Mouse (Mus musculus): ENCODE data around the gene Tmbim7. TPM values are rescaled to one million over a fixed set of nuclear protein-coding genes. Genes with fewer than 3 reads are reported as not detected.
"Not testable (repeated sequence)": the region's sequence is repeated elsewhere in the genome, so short reads cannot be mapped to it uniquely, and the experiment has no call there.

Tmbim7 gene
- 0.14 TPM in 1 of 2 replicates, not detected in the other for polyA plus RNA-seq (2016; fragmentation: Nextera tagmentation; extraction: Ambion mirVana)

DNA sequence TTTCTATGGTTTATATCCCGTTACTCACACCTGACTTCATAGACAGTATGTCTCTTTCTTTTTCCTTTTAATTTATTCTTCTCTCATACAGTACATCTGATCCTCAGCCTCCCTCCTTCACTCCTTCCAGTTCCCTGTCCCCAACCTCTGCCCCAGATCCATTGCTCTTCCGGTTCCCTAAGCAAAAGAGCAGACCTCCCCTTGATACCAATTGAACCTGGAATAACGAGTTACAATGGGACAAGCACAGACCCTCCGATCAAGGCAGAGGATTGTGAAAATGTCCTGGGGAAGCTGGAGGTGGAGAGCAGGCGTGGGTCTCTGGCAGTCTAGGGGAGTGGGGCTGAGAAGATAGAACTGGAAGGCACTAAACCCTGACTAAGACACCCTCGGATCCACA, at the start of gene Tmbim7:
Tmbim7 (plus strand) TSS at position 301 of the 400 bp plus-strand sequence.
- Histone ChIP-seq H3K4me1 (peaks cover 3% of the 10 kb centered on the region), H3K27ac (replicated peaks) (no peak within 1 kb of the TSS), H3K27me3 (no peaks in the 10 kb centered on the region), H3K4me3 (no peak within 1 kb of the TSS), H3K4me2 (replicated peaks) (no peak within 1 kb of the TSS), H3K36me3 (no peaks in the 10 kb centered on the region), H3K9ac (replicated peaks) (no peak within 1 kb of the TSS), H3K9me3 (no peaks in the 10 kb centered on the region)
- no peak for ATAC-seq (ENCODE audit: low FRiP score, low read depth)
- WGBS = 73% methylated on average over 6 of the region's 6 CpGs

DNA sequence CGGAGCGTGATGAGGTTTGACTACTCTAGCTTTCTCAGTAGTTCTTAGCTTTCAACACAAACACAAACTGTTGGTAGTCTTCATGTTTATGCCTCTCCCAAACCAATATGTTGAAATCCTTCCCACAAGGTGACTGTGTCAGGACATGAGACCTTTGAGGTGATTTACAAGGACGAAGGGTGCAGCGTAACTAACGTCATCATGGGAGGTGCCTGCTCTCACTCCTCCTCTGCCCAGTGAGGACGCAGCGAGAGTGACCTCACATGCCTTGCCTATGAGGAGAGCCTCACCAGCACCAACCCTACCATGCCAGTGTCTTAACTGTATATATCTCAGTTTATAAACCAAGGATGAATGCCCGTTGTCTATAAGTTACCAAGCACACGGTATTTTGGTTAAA, 43.9 kb upstream of the Tmbim7 start:
- H3K4me3 ChIP-seq = no peak overlapping the region
- H3K4me2 ChIP-seq (replicated peaks) = no peak overlapping the region
- no peaks in the 10 kb centered on the region for H3K27me3 ChIP-seq
- 95% methylated on average over 9 of the region's 9 CpGs for WGBS
- no peaks in the 10 kb centered on the region for H3K4me1 ChIP-seq
- H3K9me3 ChIP-seq = no peaks in the 10 kb centered on the region
- H3K36me3 ChIP-seq = peaks cover 46% of the 10 kb centered on the region
- no peak overlapping the region for H3K9ac ChIP-seq (replicated peaks)
- no peak overlapping the region for H3K27ac ChIP-seq (replicated peaks)
- ATAC-seq (ENCODE audit: low FRiP score, low read depth) = no peak

DNA sequence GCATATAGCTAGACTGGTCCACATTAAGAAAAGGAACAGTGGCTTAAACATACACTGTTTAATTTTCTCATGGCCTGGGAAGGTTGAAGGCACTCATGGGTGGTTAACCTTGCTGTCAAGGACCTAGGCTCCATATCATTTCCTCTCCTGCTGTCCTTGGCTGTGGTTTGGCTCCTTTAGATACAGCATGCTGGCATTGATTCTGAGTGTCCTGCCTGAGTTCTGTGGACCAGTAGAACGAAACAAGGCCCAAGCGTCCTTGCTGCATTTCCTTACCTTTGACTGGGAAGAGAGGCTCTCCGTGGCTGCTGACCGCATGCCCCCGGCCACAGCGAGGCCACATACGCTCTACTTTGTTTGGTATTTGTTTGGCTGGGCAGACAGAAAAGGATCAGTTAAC, 41.7 kb upstream of the Tmbim7 start:
- whole genome bisulfite sequencing = 96% methylated on average over 7 of the region's 7 CpGs
- no peak for ATAC-seq (ENCODE audit: low FRiP score, low read depth)
- H3K4me2 ChIP-seq (replicated peaks) = no peak overlapping the region
- H3K27ac ChIP-seq (replicated peaks) = no peak overlapping the region
- H3K9me3 ChIP-seq = no peaks in the 10 kb centered on the region
- H3K9ac ChIP-seq (replicated peaks) = no peak overlapping the region
- no peaks in the 10 kb centered on the region for H3K27me3 ChIP-seq
- no peaks in the 10 kb centered on the region for H3K4me1 ChIP-seq
- peaks cover 54% of the 10 kb centered on the region for H3K36me3 ChIP-seq
- no peak overlapping the region for H3K4me3 ChIP-seq

DNA sequence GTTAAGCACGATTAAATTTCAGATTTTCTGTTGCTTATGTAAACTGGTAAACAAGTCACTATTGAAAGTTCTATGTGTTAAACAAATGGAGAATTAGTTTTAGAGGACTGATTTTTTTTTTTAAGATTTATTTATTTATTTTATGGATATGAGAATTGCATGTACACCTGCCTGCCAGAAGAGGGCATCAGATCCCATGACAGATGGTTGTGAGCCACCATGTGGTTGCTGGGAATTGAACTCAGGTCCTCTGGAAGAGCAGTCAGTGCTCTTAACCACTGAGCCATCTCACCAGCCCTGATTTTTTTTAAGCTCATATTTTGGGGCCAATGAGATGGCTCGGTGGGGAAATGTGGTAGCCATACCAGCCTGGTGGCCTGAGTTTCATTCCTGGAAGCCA, 39.1 kb upstream of the Tmbim7 start:
- not testable (repeated sequence) for ATAC-seq (ENCODE audit: low FRiP score, low read depth); H3K27me3 ChIP-seq; H3K9ac ChIP-seq (replicated peaks); H3K9me3 ChIP-seq; H3K4me2 ChIP-seq (replicated peaks); H3K4me3 ChIP-seq; H3K27ac ChIP-seq (replicated peaks); H3K4me1 ChIP-seq
- 93% methylated on average over 2 of the region's 2 CpGs for whole genome bisulfite sequencing
- peaks cover 38% of the 10 kb centered on the region for H3K36me3 ChIP-seq

DNA sequence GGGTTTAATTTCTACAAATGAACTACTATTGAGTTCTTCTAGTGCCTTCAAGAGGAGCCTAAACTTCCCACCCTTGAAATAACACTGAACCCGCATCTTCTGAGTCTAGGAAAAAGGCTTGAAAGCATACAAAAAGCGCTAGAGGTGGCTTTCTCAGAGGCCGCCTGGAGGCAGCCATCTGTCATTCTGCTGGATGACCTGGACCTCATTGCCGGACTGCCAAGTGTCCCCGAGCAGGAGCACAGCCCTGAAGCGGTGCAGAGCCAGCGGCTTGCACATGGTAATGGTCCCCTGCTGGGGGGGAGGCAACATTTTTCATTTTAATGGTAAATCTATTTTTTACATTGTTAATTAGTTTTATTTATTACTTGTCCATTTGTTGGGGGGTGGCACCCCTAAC, 30.5 kb upstream of the Tmbim7 start:
- Histone ChIP-seq H3K27me3 (no peaks in the 10 kb centered on the region), H3K9ac (replicated peaks) (no peak overlapping the region), H3K27ac (replicated peaks) (no peak overlapping the region), H3K4me1 (no peaks in the 10 kb centered on the region), H3K4me2 (replicated peaks) (no peak overlapping the region), H3K4me3 (no peak overlapping the region), H3K36me3 (peaks cover 40% of the 10 kb centered on the region), H3K9me3 (no peaks in the 10 kb centered on the region)
- ATAC-seq (ENCODE audit: low FRiP score, low read depth) = no peak
- 93% methylated on average over 7 of the region's 7 CpGs for WGBS

DNA sequence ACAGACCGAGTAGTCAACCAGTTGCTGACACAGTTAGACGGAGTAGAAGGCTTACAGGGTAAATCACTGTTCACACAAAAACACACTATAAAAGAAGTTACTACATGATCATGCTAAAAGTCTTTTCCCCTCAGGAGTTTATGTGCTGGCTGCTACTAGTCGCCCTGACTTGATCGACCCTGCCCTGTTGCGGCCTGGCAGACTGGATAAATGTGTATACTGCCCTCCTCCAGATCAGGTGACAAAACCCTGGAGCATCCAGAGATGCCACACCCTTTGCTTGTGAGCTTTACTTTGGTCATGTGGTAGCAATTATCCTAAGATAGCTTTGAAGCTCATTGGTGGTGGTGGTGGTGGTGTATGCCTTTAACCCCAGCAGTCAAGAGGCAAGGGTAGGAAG, 20.9 kb upstream of the Tmbim7 start:
- Histone ChIP-seq H3K36me3 (peaks cover 39% of the 10 kb centered on the region), H3K4me1 (no peaks in the 10 kb centered on the region), H3K27me3 (no peaks in the 10 kb centered on the region), H3K9me3 (no peaks in the 10 kb centered on the region), H3K4me2 (replicated peaks) (no peak overlapping the region), H3K9ac (replicated peaks) (no peak overlapping the region), H3K4me3 (no peak overlapping the region), H3K27ac (replicated peaks) (no peak overlapping the region)
- 97% methylated on average over 5 of the region's 5 CpGs for WGBS
- ATAC-seq (ENCODE audit: low FRiP score, low read depth) = no peak

DNA sequence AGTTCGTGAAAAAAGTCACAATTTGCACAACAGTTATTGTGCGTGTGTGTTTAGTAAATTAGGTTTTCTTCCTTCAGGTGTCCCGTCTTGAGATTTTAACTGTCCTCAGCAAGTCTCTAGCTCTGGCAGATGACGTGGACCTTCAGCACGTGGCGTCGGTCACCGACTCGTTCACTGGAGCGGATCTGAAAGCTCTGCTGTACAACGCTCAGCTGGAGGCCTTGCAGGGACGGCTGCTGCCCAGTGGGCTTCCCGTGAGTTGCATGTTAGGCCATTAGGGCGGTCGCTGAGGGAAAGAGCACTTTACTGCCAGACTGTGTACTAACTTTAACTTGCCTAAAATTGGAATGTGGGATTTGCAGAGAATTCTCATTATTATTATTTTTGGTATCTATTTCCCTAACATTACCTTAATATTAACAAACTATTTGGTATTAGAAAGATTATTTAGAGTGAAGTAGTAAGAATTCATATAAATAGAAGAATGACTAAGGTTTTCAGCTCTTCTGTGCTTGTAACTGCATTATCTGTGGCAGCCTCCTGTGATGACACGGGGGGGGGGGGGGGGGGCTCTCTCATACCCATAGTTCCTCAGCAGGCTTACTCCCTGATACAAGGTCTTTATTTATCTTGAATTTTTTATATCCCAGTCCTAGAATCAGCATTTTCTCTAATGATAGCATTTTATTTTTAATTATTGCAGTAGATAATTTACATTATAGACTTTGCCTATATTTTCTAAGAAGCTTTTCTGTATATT, 19.3 kb upstream of the Tmbim7 start:
- Histone ChIP-seq H3K9me3 (no peaks in the 10 kb centered on the region), H3K4me3 (no peak overlapping the region), H3K27me3 (no peaks in the 10 kb centered on the region), H3K4me1 (no peaks in the 10 kb centered on the region), H3K27ac (replicated peaks) (no peak overlapping the region), H3K36me3 (peaks cover 34% of the 10 kb centered on the region), H3K9ac (replicated peaks) (no peak overlapping the region), H3K4me2 (replicated peaks) (no peak overlapping the region)
- ATAC-seq (ENCODE audit: low FRiP score, low read depth) = no peak
- WGBS = 59% methylated on average over 16 of the region's 16 CpGs

DNA sequence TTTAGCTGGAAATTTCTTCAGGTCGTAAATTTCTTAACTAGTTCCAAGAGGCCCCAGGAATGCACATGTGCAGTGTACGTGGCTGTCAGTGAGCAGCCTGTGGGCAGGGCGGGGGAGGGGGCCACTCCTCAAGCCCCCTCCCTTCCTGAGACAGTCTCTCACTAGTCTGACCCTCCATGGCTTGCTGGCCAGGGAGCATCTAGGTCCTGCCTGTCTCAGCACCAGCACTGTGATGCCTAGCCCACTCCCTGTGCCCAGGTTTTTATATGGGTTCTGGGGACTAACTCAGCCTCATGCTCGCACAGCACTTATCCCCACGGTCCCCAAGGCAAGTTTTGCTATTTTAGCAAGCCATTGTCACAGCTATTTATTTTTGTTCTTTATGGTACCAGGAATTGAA, 18.7 kb upstream of the Tmbim7 start:
- H3K27me3 ChIP-seq = no peaks in the 10 kb centered on the region
- 82% methylated on average over 5 of the region's 5 CpGs for WGBS
- no peak overlapping the region for H3K4me3 ChIP-seq
- no peaks in the 10 kb centered on the region for H3K9me3 ChIP-seq
- ATAC-seq (ENCODE audit: low FRiP score, low read depth) = 0 out of 2 replicates have a peak, but pooled peaks have one; percentile 34
- no peak overlapping the region for H3K9ac ChIP-seq (replicated peaks)
- no peak overlapping the region for H3K4me2 ChIP-seq (replicated peaks)
- no peak overlapping the region for H3K27ac ChIP-seq (replicated peaks)
- H3K36me3 ChIP-seq = peaks cover 31% of the 10 kb centered on the region
- H3K4me1 ChIP-seq = no peaks in the 10 kb centered on the region

DNA sequence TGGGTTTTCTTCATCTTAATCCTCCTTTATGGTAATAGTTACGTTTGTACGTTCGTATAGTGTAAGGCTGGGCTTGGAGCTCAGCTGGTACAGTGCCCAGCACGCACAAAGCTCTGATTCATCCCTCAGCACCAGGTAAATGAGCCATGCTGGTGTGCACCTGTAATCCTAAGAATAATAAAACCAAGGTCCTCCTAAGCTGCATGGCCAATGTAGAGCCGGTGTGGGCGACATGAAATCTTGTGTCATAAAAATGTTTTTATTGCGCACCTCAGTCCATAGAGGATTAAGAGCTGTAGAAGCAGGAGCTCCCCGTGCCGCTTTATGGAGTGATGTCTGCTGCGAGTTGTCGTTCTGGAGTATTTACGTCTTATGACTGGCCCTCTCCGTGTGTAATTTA, 17.7 kb upstream of the Tmbim7 start:
- Histone ChIP-seq H3K4me1 (no peaks in the 10 kb centered on the region), H3K9me3 (no peaks in the 10 kb centered on the region), H3K4me3 (no peak overlapping the region), H3K27ac (replicated peaks) (no peak overlapping the region), H3K4me2 (replicated peaks) (no peak overlapping the region), H3K9ac (replicated peaks) (no peak overlapping the region), H3K27me3 (no peaks in the 10 kb centered on the region), H3K36me3 (peaks cover 31% of the 10 kb centered on the region)
- 92% methylated on average over 13 of the region's 13 CpGs for WGBS
- no peak for ATAC-seq (ENCODE audit: low FRiP score, low read depth)

DNA sequence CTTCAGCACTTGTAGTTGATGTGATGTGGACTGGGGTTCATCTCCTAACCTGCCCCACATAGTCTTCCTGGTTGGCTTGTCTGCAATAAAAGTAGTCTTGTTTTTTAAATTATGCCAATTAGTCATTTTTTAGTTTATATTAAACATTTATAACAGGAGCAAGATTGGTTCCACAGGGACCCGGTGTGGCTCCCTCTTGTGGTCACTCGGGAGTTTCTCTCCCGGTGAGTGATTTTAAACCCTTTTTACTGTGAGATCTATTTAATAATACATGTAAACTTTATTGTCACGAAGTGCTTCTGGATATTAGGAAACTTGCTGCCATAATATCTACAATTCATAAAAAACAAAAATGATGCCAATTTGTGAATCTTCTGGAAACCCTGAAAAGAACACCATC, 17.0 kb upstream of the Tmbim7 start:
- Histone ChIP-seq H3K4me1 (no peaks in the 10 kb centered on the region), H3K9me3 (no peaks in the 10 kb centered on the region), H3K27me3 (no peaks in the 10 kb centered on the region), H3K27ac (replicated peaks) (no peak overlapping the region), H3K4me2 (replicated peaks) (no peak overlapping the region), H3K4me3 (no peak overlapping the region), H3K9ac (replicated peaks) (no peak overlapping the region), H3K36me3 (peaks cover 31% of the 10 kb centered on the region)
- no peak for ATAC-seq (ENCODE audit: low FRiP score, low read depth)
- 73% methylated on average over 4 of the region's 4 CpGs for WGBS

DNA sequence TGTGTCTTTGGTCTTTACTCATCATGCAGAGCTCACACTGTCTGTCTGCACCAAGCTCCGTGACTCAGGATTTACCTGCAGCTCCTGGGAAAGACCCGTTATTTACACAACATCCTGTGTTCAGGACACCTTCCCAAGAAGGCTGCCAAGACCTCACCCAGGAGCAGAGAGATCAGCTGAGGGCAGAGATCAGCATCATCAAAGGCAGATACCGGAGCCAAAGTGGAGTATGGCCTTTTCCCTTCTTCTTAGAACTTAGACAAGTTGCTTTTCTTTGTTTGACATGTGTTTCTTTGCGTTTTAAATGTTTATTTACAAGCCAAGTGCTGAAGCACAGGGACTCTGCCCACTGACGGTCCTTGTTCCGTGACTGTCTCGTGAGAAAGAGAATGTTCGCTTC, 15.7 kb upstream of the Tmbim7 start:
- H3K36me3 ChIP-seq = peaks cover 32% of the 10 kb centered on the region
- WGBS = 87% methylated on average over 8 of the region's 8 CpGs

DNA sequence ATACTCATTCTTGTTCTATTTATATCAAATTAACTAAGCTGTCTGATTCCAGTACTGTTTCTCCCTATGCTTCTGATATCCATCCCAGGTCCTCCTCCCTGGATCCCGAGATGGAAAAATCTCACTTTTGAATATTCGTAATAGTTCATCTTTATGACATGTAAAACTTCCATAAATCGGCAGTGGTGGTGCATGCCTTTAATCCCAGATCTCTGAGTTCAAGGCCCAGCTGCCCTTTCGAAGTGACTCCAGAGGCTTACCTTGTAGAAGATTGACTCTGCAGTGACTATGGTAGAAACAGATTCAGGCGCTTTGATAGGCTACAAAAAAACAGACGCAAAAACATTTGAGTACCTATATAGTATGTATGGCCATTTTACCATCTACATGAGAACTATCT, 6.4 kb upstream of the Tmbim7 start:
- no peaks in the 10 kb centered on the region for H3K9me3 ChIP-seq
- H3K4me1 ChIP-seq = peaks cover 3% of the 10 kb centered on the region
- no peaks in the 10 kb centered on the region for H3K27me3 ChIP-seq
- H3K9ac ChIP-seq (replicated peaks) = no peak overlapping the region
- no peak for ATAC-seq (ENCODE audit: low FRiP score, low read depth)
- H3K27ac ChIP-seq (replicated peaks) = no peak overlapping the region
- WGBS = 95% methylated on average over 6 of the region's 6 CpGs
- H3K4me3 ChIP-seq = no peak overlapping the region
- H3K36me3 ChIP-seq = peaks cover 35% of the 10 kb centered on the region
- H3K4me2 ChIP-seq (replicated peaks) = no peak overlapping the region

More for the DNA sequence above, 15.7 kb upstream of the Tmbim7 start:
- no peak overlapping the region for H3K27ac ChIP-seq (replicated peaks)
- no peaks in the 10 kb centered on the region for H3K9me3 ChIP-seq
- no peak overlapping the region for H3K9ac ChIP-seq (replicated peaks)
- H3K27me3 ChIP-seq = no peaks in the 10 kb centered on the region
- H3K4me1 ChIP-seq = no peaks in the 10 kb centered on the region
- no peak overlapping the region for H3K4me3 ChIP-seq
- H3K4me2 ChIP-seq (replicated peaks) = no peak overlapping the region
- no peak for ATAC-seq (ENCODE audit: low FRiP score, low read depth)

DNA sequence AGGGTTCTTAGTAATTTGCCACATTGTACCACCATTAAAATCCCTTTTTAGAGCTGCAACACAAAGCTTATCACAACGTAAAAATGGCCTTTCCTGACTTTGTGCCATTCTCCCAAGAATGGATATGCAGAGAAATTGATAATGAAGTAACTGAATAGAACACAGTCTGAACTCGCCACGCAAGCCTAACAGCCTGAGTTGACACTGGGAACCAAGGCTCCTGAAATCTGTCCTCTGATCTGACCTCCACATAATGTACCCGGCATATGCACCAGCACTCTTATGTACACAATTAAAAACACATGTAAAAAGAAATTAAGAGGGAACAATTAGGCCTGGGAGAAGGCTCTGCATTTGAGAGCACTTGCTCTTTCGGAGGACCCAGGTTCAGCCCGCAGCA, 5.7 kb upstream of the Tmbim7 start:
- peaks cover 31% of the 10 kb centered on the region for H3K36me3 ChIP-seq
- no peak overlapping the region for H3K9ac ChIP-seq (replicated peaks)
- no peak overlapping the region for H3K27ac ChIP-seq (replicated peaks)
- WGBS = 90% methylated on average over 6 of the region's 6 CpGs
- no peak overlapping the region for H3K4me2 ChIP-seq (replicated peaks)
- H3K9me3 ChIP-seq = no peaks in the 10 kb centered on the region
- ATAC-seq (ENCODE audit: low FRiP score, low read depth) = no peak
- no peaks in the 10 kb centered on the region for H3K27me3 ChIP-seq
- no peak overlapping the region for H3K4me3 ChIP-seq
- H3K4me1 ChIP-seq = peaks cover 3% of the 10 kb centered on the region
